11 mouse cellular contexts compared by ENCODE assay signal in the genomic region with DNA sequence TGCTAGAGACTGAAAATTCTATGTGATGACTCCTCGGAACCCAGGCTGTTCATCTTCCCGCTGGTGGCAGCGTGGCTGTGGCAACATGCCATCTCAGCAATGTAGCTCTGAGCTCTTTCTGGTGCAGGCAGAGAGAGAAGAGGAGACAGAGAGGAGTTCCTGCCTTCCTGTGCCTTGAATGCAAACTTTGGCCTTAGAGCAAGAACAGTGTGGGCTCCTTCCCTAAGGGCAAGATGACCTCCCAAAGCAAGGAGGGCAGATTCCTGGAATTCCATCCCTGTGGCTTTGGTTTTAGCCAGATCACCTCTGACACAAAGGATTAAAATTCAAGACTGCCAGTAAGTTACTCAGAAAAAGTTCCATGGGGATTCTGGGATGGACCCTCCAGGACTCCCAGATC. TPM values are rescaled to one million over a fixed set of nuclear protein-coding genes. Genes with fewer than 3 reads are reported as not detected.
A peak's percentile ranks its signal among the peaks of the same experiment; 100 is the strongest.
DNase-seq lines count a peak whose midpoint lies in the region; ATAC-seq and TF ChIP-seq lines count a peak whose summit lies in the region.
"Had no signal": no experiment of that assay in that cellular context is flagged by ENCODE, and none has a peak within 500 bp of the region (broad histone marks: within the 10 kb centered on the region; RNA-seq: fewer than 3 reads in every experiment).

No protein-coding gene starts in this region.

- in situ Hi-C loops in Patski (cut with MboI; ENCODE audit: low pct_unique_long_range_greater_than_20kb) = no loop called here

- DNase-seq in hindbrain, postnatal 0 days (ENCODE audit: low spot score) = peak; percentile 35
- DNase-seq in Patski (ENCODE audit: low read depth, low spot score) = no peak
- DNase-seq in cerebellum, adult 9-11 months = peak; percentile 45
- peak; percentile 50 for DNase-seq in kidney, postnatal 10 days
- no peak for DNase-seq in spleen, postnatal 36 days (ENCODE audit: low spot score in 2 of 2)
- DNase-seq in left cerebral cortex, postnatal 4 days = no peak
- DNase-seq in lung, postnatal 25 days (ENCODE audit: low spot score) = no peak
- DNase-seq: thymus, postnatal 25 days had no signal

- H3K4me1 ChIP-seq in hindbrain, postnatal 0 days (ENCODE audit: insufficient read depth, low read length) = no peaks in the 10 kb centered on the region
- peaks cover 25% of the 10 kb centered on the region for H3K4me1 ChIP-seq in hindbrain, embryonic 12.5 days

- no peaks in the 10 kb centered on the region for H3K9me3 ChIP-seq in hindbrain, postnatal 0 days (ENCODE audit: low read length)
- no peaks in the 10 kb centered on the region for H3K9me3 ChIP-seq in hindbrain, embryonic 12.5 days (replicated peaks)
- H3K9me3 ChIP-seq: lung, embryonic 15.5 days had no signal

- no peak overlapping the region for H3K4me2 ChIP-seq in hindbrain, postnatal 0 days (ENCODE audit: low read depth, low read length)
- no peak overlapping the region for H3K4me2 ChIP-seq in hindbrain, embryonic 12.5 days (replicated peaks)
- H3K4me2 ChIP-seq: lung, embryonic 15.5 days had no signal

- no peak for ATAC-seq in hindbrain, postnatal 0 days
- ATAC-seq in hindbrain, embryonic 12.5 days (ENCODE audit: low FRiP score) = no peak
- peak; percentile 66 for ATAC-seq in Patski

- no peak overlapping the region for H3K27ac ChIP-seq in hindbrain, postnatal 0 days
- H3K27ac ChIP-seq in hindbrain, embryonic 12.5 days = no peak overlapping the region
- H3K27ac ChIP-seq: lung, embryonic 15.5 days had no signal

- H3K36me3 ChIP-seq in hindbrain, postnatal 0 days (ENCODE audit: insufficient read depth, low read length) = no peaks in the 10 kb centered on the region
- H3K36me3 ChIP-seq in hindbrain, embryonic 12.5 days = no peaks in the 10 kb centered on the region
- H3K36me3 ChIP-seq: lung, embryonic 15.5 days had no signal

- intact Hi-C loops in left cerebral cortex, postnatal 4 days (cut with DNase I) = no loop called here

- H3K4me3 ChIP-seq in hindbrain, postnatal 0 days (ENCODE audit: low read length) = no peak overlapping the region
- no peak overlapping the region for H3K4me3 ChIP-seq in hindbrain, embryonic 12.5 days
- H3K4me3 ChIP-seq: lung, embryonic 15.5 days had no signal

- POLR2A ChIA-PET in Patski (lab: Charles Lee) = interaction anchor here (0.8 kb wide), 1 partner anchor 14 kb away, joined by 3 read pairs; no protein-coding TSS in a partner anchor

- H3K9ac ChIP-seq in hindbrain, postnatal 0 days (replicated peaks; ENCODE audit: low read length) = no peak overlapping the region
- no peak overlapping the region for H3K9ac ChIP-seq in hindbrain, embryonic 12.5 days
- H3K9ac ChIP-seq: lung, embryonic 15.5 days had no signal

- TF ChIP-seq CTCF in hindbrain, postnatal 0 days (IDR thresholded peaks at IDR 0.05; ENCODE audit: low read depth) = no peak
- no peak for TF ChIP-seq CTCF in Patski (IDR thresholded peaks at IDR 0.05)

- CTCF ChIA-PET in Patski (lab: Charles Lee) = no interaction called here

- 33% methylated on average over 3 of the region's 3 CpGs for WGBS in hindbrain, postnatal 0 days
- WGBS in hindbrain, embryonic 12.5 days = 40% methylated on average over 3 of the region's 3 CpGs

- H3K27me3 ChIP-seq in hindbrain, postnatal 0 days (ENCODE audit: insufficient read depth, low read length) = no peaks in the 10 kb centered on the region
- H3K27me3 ChIP-seq in hindbrain, embryonic 12.5 days = no peaks in the 10 kb centered on the region
- no peaks in the 10 kb centered on the region for H3K27me3 ChIP-seq in Patski
- H3K27me3 ChIP-seq: lung, embryonic 15.5 days had no signal

RNA-seq across cellular contexts. Expression of a gene that starts 40.4 kb away (rescaled TPM):
- 23.5 and 28.0 TPM in 2 replicates for total RNA-seq in hindbrain, postnatal 0 days (2014; rRNA removed)
- polyA plus RNA-seq in hindbrain, postnatal 0 days (2015; fragmentation: Nextera tagmentation; extraction: Ambion mirVana) = 20.6 and 22.2 TPM in 2 replicates
- polyA plus RNA-seq in hindbrain, embryonic 12.5 days (2016; fragmentation: Nextera tagmentation; extraction: Ambion mirVana) = 29.6 and 38.0 TPM in 2 replicates
- polyA plus RNA-seq in Patski (2021) = 0.09 TPM
- total RNA-seq in left cerebral cortex, postnatal 4 days (2021) = 10 to 100 TPM; 51.8 to 54.2 TPM
- total RNA-seq: hematopoietic stem cell, adult 5-6 weeks had no signal

Comparison
In these comparisons a context has a peak if more than half of its experiments do, and no peak if none do; other contexts are left out.
1. DNase-seq: peak in hindbrain, postnatal 0 days (single experiment), cerebellum, adult 9-11 months (single experiment) and kidney, postnatal 10 days (single experiment); none in Patski (single experiment), spleen, postnatal 36 days (0 of 2), left cerebral cortex, postnatal 4 days (single experiment) and lung, postnatal 25 days (single experiment).
2. RNA of a gene that starts 40.4 kb away (polyA plus RNA-seq): 29.6 to 38.0 TPM in hindbrain, embryonic 12.5 days and 20.6 to 22.2 TPM in hindbrain, postnatal 0 days; 0.09 TPM in Patski (single experiment); every median in the first group is over 10 times any median in the second.